Mouse (Mus musculus) brain, embryonic 18.5 days (tissue): ENCODE data around the gene Crebl2.
A peak's percentile ranks its signal among the peaks of the same experiment; 100 is the strongest.

ENCODE experiments used
- DNase-seq: peaks from one replicate; pipeline ENCODE4 v3.0.0-alpha.2; 2012; ENCODE audit warnings: low read depth, low spot score

Crebl2 gene

GRCm38 (mm10) chr6:134872236-134872635, 42.3 kb downstream of the Crebl2 start:
- DNase-seq: no peak

DNA sequence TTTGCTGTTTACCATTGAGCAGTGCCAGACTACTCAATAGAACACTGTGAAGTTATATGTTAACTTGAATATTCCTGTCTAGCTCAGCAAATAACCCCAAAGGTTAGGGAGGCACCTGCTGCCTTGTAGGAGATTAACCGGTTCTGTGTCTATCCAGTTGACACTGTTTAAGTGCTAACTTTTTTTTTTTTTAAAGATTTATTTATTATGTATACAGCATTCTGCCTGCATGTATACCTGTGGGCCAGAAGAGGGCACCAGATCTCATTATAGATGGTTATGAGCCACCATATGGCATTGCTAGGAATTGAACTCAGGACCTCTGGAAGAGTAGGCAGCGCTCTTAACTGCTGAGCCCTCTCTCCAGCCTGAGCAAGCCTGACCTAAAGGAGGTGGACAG, 43.1 kb downstream of the Crebl2 start:
- no peak for DNase-seq

GRCm38 (mm10) chr6:134876795-134877194, 46.8 kb downstream of the Crebl2 start:
- no peak for DNase-seq

- DNase-seq: no peak
Measured at GRCm38 (mm10) chr6:134877276-134877675, 47.3 kb downstream of the Crebl2 start.

DNA sequence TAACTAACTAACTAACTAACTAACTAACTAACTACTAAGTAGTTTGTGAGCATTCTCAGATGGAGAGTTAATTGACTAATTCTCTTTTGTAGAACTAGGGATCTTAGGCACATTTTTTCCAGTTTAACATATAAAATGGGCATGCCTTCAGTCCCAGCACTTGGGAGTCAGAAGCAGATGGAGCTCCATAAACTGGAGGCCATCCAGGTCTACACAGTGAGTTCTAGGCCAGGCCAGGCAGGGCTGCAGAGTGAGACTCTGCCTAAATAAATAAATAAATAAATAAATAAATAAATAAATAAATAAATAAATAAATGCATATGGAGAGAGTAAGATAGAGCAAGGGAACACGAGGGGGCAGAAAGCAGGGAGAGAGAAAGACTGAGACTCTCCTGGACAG, 47.9 kb downstream of the Crebl2 start:
- no peak for DNase-seq

- no peak for DNase-seq
Measured at GRCm38 (mm10) chr6:134879556-134879955, 49.6 kb downstream of the Crebl2 start.

GRCm38 (mm10) chr6:134880046-134880445, 50.1 kb downstream of the Crebl2 start:
- no peak for DNase-seq

DNA sequence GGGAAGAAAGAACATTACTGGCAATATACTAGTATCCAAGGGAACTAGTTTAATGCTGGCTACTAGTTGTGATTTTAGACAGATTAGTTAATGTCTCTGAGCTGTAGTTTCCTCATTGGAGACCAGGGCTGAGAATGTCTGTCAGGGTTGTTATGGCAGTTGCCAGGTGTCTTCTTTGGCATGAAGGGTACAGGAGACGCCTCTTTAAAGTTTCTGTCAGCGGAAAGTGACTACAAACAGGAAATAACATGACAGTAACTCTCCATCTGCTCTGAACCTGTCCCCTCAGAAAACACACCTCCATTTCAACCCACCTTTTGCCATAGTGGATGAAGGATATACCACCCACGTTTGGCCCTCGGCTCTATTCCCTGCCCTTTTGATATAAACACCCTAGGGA, 53.7 kb downstream of the Crebl2 start:
- no peak for DNase-seq

GRCm38 (mm10) chr6:134885515-134885914, 55.6 kb downstream of the Crebl2 start:
- DNase-seq: no peak

GRCm38 (mm10) chr6:134886475-134886874, 56.5 kb downstream of the Crebl2 start:
- DNase-seq: no peak

- no peak for DNase-seq
Measured at GRCm38 (mm10) chr6:134887008-134887407, 57.1 kb downstream of the Crebl2 start.

DNA sequence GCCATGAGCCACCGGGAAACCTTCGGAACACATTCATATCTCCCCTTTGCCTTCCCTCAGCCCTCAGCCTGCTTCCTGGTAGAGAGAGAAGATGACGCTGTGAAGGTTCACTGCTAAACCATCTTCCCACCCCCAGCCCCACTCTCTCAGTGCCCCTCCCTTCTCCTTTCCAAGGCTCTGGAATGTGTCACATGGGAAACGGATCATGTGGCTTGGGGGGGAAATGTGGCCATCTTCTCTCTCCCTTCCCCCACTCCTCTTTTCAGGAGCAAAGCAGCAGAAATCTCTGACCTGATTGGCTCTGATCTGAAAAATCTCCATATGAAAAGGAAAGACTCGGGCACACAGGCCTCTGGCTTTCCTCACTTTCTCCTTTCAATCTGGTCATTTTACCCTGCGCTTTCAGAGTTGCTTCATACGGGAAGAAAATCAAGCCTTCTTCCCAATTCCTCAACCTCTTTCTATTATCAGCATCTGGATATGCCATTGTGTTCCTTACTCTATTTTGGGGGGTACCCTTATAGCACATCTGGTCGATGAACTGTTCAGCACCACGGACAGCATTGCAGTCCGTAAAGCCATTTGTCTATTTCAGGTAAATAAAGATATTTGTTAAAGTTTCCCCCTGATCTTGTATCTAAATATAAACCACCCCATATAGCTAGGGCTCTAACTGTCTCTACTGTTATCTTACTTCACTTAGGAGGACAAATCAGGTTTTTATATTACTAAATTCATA, 57.9 kb downstream of the Crebl2 start:
- DNase-seq: peak; percentile 96

GRCm38 (mm10) chr6:134888563-134889017, 58.6 kb downstream of the Crebl2 start:
- no peak for DNase-seq

DNA sequence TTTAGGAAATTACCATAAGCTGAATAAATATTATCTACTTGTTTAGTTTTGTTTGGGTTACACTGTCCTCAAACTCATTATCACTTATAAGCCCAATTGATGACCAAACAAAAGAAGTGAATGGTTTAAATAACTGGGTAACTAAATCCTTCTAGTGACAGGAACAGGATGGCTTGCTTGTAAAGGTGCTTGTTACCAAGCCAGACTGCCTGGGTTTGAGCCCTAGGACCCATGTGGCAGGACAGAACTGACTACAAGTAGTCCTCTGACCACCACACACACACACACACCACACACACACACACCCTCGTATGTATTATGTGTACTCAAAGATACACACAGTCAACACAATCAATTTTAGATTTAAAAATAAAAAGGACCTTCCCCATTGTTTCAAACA, 59.8 kb downstream of the Crebl2 start:
- DNase-seq: no peak

DNA sequence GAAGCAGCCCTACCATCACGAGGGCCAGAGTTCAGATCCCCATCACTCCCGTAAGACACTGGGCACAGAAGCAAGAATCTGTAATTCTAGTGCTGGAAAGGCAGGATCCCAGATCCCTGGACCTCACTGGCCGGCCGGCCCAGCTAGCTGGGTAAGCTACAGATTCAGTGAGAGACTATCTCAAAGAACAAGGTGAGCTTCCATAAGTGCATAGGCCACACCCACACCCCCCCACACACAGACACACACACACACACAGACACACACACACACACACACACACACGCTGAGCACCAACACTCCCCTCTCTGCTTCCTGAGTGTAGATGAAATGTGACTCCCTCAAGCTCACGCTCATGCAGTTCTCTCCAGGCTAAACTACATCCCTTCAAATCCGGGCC, 60.5 kb downstream of the Crebl2 start:
- no peak for DNase-seq

- no peak for DNase-seq
Measured at GRCm38 (mm10) chr6:134896570-134897436, 66.8 kb downstream of the Crebl2 start.

GRCm38 (mm10) chr6:134897443-134898094, 67.6 kb downstream of the Crebl2 start:
- DNase-seq: peak; percentile 80

DNA sequence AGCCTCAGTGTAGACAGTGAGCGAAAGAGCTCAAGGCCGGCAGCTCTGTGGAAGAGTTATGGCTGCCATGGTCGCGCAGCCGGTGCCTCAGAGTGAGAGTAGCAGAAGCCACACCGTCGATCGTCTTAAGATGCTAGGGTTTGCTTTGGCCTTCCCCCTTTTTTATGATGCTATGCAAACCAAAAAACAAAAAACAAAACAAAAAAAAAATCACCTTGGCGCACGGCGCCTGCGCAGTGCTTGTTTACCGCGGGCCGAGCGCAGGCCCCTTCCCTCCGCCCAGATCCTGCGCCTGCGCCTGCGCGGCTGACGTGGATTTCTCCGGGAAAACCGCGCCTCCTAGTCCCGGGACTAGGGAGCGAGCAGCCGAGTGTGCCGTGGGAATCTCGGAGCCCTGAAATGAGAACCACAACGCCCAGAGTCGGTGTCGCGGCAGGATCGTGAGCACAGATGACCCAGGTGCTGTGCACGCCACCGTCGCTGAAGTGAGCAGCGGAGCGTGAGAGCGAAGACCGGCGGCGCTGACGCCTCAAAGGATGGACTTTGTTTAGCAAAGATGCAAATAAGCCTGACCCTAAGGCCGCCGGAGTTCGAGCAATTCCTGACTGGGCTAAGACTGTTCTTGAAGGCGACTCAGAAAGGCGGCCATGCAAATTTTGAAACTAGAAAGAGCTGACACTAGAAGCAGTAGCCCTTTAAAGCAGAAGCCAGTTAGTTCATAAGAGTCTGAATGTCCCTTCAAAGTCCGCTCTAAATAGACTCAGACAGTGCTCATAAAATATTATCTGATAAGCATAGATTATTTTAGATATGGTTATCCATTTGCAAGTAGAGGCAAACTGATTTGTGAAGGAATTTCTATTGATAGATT, 68.4 kb downstream of the Crebl2 start, which contains the start of gene Gpr19:
Gene Gpr19, minus strand, starts transcription at position 484 of the 871 bp plus-strand sequence.
- DNase-seq: peak; percentile 83

DNA sequence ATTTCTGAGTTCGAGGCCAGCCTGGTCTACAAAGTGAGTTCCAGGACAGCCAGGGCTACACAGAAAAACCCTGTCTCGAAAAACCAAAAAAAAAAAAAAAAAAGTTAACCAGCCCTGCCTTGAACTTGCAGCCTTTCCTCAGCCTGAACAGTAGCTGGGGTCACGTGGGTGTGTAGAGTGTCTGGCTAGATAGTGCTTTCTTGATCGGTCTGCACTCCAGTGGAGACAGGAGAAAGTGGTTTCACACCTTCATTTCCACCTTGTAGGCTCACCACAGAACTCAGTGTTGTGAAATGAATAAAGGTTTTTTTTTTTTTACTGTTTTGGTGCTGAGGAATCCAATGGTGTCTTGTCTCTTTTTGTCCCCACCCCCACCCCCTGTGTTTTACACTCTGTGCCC, 73.4 kb downstream of the Crebl2 start:
- DNase-seq: no peak

GRCm38 (mm10) chr6:134903891-134904884, 74.2 kb downstream of the Crebl2 start:
- DNase-seq: no peak
